Mouse (Mus musculus): ENCODE results near the gene Coq5. TPM values are rescaled to one million over a fixed set of nuclear protein-coding genes. Genes with fewer than 3 reads are reported as not detected.

The Coq5 gene
- total and polyA plus RNA-seq, 3 experiments = 41.9 to 46.7 (median 43.9) TPM

GRCm38 (mm10) chr5:115232516-115232915 is 47.0 kb upstream of the Coq5 start:
- Histone ChIP-seq H3K27me3 (replicated peaks) (peaks cover 5% of the 10 kb centered on the region), H3K4me1 (ENCODE audit: control insufficient read depth in 1 of 2, insufficient read depth in 2 of 2) (peaks cover 12 to 20% of the 10 kb centered on the region in 2 experiments), H3K79me2 (replicated peaks; ENCODE audit: control insufficient read depth, extremely low read depth, insufficient read depth, poor library complexity, severe bottlenecking) (no peaks in the 10 kb centered on the region), H3K27ac (ENCODE audit: insufficient read depth, low read depth) (no peak overlapping the region), H3K4me2 (ENCODE audit: insufficient read depth, low read depth, poor library complexity, severe bottlenecking) (no peak overlapping the region), H3K36me3 (replicated peaks in 1 of 2; ENCODE audit: control insufficient read depth in 1 of 2, insufficient read depth in 1 of 2, low read length in 1 of 2) (no peaks in the 10 kb centered on the region), H3K4me3 (replicated peaks in 1 of 3; ENCODE audit: low read depth in 2 of 3, low read length in 2 of 3, poor library complexity in 1 of 3) (no peak overlapping the region), H3K9ac (ENCODE audit: insufficient read depth, low read depth) (no peak overlapping the region), H3K9me3 (replicated peaks; ENCODE audit: low read length) (no peaks in the 10 kb centered on the region)
- no peak for DNase-seq (ENCODE audit: extremely low read depth)
- dilution Hi-C loops (cut with MboI; ENCODE audit: extremely low pct_ligation_motif_present, extremely low pct_unique_long_range_greater_than_20kb, low sequenced_read_pairs) = no loop called here
- in situ Hi-C loops (cut with MboI; ENCODE audit: low pct_ligation_motif_present, low pct_unique_long_range_greater_than_20kb, low sequenced_read_pairs) = no loop called here
- TF ChIP-seq CHD2 (IDR thresholded peaks at IDR 0.05; ENCODE audit: low read length) (no peak), RAD21 (IDR thresholded peaks at IDR 0.05; ENCODE audit: low read depth, low read length) (no peak), POLR2A (IDR thresholded peaks at IDR 0.05; ENCODE audit: low read depth, low read length) (no peak), SMC3 (IDR thresholded peaks at IDR 0.05; ENCODE audit: low read depth, low read length) (no peak), ETS1 (conservative IDR thresholded peaks at IDR 0.05; ENCODE audit: low read depth, low read length) (no peak), USF2 (conservative IDR thresholded peaks at IDR 0.05; ENCODE audit: low read depth, low read length) (no peak), RCOR1 (conservative IDR thresholded peaks at IDR 0.05; ENCODE audit: low read depth, low read length) (no peak), TBP (conservative IDR thresholded peaks at IDR 0.05; ENCODE audit: low read depth, low read length) (no peak), MYC (IDR thresholded peaks at IDR 0.05; ENCODE audit: low read depth, low read length) (no peak)

- no peak for DNase-seq (ENCODE audit: extremely low read depth)
- dilution Hi-C loops (cut with MboI; ENCODE audit: extremely low pct_ligation_motif_present, extremely low pct_unique_long_range_greater_than_20kb, low sequenced_read_pairs) = no loop called here
- Histone ChIP-seq H3K27me3 (replicated peaks) (peaks cover 2% of the 10 kb centered on the region), H3K36me3 (replicated peaks in 1 of 2; ENCODE audit: control insufficient read depth in 1 of 2, insufficient read depth in 1 of 2, low read length in 1 of 2) (no peaks in the 10 kb centered on the region), H3K9ac (ENCODE audit: insufficient read depth, low read depth) (no peak overlapping the region), H3K4me1 (ENCODE audit: control insufficient read depth in 1 of 2, insufficient read depth in 2 of 2) (peaks cover 12 to 20% of the 10 kb centered on the region in 2 experiments), H3K4me2 (ENCODE audit: insufficient read depth, low read depth, poor library complexity, severe bottlenecking) (no peak overlapping the region), H3K9me3 (replicated peaks; ENCODE audit: low read length) (no peaks in the 10 kb centered on the region), H3K79me2 (replicated peaks; ENCODE audit: control insufficient read depth, extremely low read depth, insufficient read depth, poor library complexity, severe bottlenecking) (peaks cover 2% of the 10 kb centered on the region; the same call in 1 of the 2 replicates), H3K4me3 (replicated peaks in 1 of 3; ENCODE audit: low read depth in 2 of 3, low read length in 2 of 3, poor library complexity in 1 of 3) (no peak overlapping the region), H3K27ac (ENCODE audit: insufficient read depth, low read depth) (no peak overlapping the region)
- in situ Hi-C loops (cut with MboI; ENCODE audit: low pct_ligation_motif_present, low pct_unique_long_range_greater_than_20kb, low sequenced_read_pairs) = no loop called here
- no peak for TF ChIP-seq E2F4 (IDR thresholded peaks at IDR 0.05; ENCODE audit: insufficient replicate concordance, low read depth, low read length)
- no peak for TF ChIP-seq SIN3A (IDR thresholded peaks at IDR 0.05; ENCODE audit: low read length)
- TF ChIP-seq TCF12 (IDR thresholded peaks at IDR 0.05; ENCODE audit: low read depth, low read length) = no peak
- TF ChIP-seq ZMIZ1 (IDR thresholded peaks at IDR 0.05; ENCODE audit: low read depth, low read length) = no peak
- TF ChIP-seq MEF2A (IDR thresholded peaks at IDR 0.05; ENCODE audit: borderline replicate concordance, low read depth, low read length) = no peak
- TF ChIP-seq USF1 (IDR thresholded peaks at IDR 0.05; ENCODE audit: low read depth, low read length) = no peak
- TF ChIP-seq ETS1 (conservative IDR thresholded peaks at IDR 0.05; ENCODE audit: low read depth, low read length) = no peak
Observed at GRCm38 (mm10) chr5:115233031-115233780, 46.3 kb upstream of the Coq5 start.

All from CH12.LX (cell line).